Mouse (Mus musculus): ENCODE measurements around the gene Tnk2. TPM values are rescaled to one million over a fixed set of nuclear protein-coding genes. Genes with fewer than 3 reads are reported as not detected.

Gene Tnk2
- polyA plus RNA-seq, 1 experiment from 2014 or later = 11.9 TPM

- no peak for ATAC-seq (ENCODE audit: low FRiP score, low read depth)
- Histone ChIP-seq H3K36me3 (peaks cover 61% of the 10 kb centered on the region), H3K27me3 (no peaks in the 10 kb centered on the region), H3K27ac (replicated peaks) (no peak overlapping the region), H3K4me3 (no peak overlapping the region), H3K9ac (replicated peaks) (no peak overlapping the region), H3K4me2 (replicated peaks) (no peak overlapping the region), H3K9me3 (no peaks in the 10 kb centered on the region), H3K4me1 (peaks cover 15% of the 10 kb centered on the region)
- 88% methylated on average over 13 of the region's 13 CpGs for WGBS
Observed at GRCm38 (mm10) chr16:32671206-32671887, 27.7 kb downstream of the Tnk2 start.

DNA sequence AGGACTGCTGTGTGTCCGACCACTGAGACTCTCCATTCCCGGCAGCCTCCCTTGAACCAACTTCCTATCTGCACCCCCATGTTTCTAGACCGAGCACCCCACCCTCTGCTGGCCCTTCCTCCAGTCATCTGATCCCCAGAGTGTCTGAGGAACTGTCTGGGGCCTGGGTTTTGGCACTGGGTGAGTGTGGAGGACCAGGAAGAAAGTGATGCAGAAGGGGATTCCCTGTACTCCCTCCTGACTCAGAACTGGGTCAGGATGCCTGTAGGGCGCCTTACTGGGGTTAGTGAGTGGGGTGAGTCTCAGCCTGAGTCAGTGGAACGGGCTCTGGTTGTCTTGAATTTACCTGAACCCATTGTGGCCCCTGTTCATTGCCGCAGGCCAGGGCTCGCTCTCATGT is 28.6 kb downstream of the Tnk2 start:
- no peak for ATAC-seq (ENCODE audit: low FRiP score, low read depth)

GRCm38 (mm10) chr16:32672861-32673560 is 29.3 kb downstream of the Tnk2 start:
- 0 out of 2 replicates have a peak, but pooled peaks cover 3% of the 10 kb centered on the region for H3K4me1 ChIP-seq
- no peak for ATAC-seq (ENCODE audit: low FRiP score, low read depth)
- no peak overlapping the region for H3K9ac ChIP-seq (replicated peaks)
- H3K4me2 ChIP-seq (replicated peaks) = no peak overlapping the region
- H3K36me3 ChIP-seq = peaks cover 77% of the 10 kb centered on the region
- no peak overlapping the region for H3K27ac ChIP-seq (replicated peaks)
- no peaks in the 10 kb centered on the region for H3K27me3 ChIP-seq
- H3K9me3 ChIP-seq = no peaks in the 10 kb centered on the region
- 88% methylated on average over 13 of the region's 13 CpGs for WGBS
- no peak overlapping the region for H3K4me3 ChIP-seq

More for the DNA sequence above, 28.6 kb downstream of the Tnk2 start:
- Histone ChIP-seq H3K4me2 (replicated peaks) (no peak overlapping the region), H3K9ac (replicated peaks) (no peak overlapping the region), H3K9me3 (no peaks in the 10 kb centered on the region), H3K4me3 (no peak overlapping the region), H3K4me1 (peaks cover 10% of the 10 kb centered on the region; the same call in 1 of the 2 replicates), H3K27ac (replicated peaks) (no peak overlapping the region), H3K36me3 (peaks cover 70% of the 10 kb centered on the region), H3K27me3 (no peaks in the 10 kb centered on the region)
- 92% methylated on average over 7 of the region's 7 CpGs for WGBS

DNA sequence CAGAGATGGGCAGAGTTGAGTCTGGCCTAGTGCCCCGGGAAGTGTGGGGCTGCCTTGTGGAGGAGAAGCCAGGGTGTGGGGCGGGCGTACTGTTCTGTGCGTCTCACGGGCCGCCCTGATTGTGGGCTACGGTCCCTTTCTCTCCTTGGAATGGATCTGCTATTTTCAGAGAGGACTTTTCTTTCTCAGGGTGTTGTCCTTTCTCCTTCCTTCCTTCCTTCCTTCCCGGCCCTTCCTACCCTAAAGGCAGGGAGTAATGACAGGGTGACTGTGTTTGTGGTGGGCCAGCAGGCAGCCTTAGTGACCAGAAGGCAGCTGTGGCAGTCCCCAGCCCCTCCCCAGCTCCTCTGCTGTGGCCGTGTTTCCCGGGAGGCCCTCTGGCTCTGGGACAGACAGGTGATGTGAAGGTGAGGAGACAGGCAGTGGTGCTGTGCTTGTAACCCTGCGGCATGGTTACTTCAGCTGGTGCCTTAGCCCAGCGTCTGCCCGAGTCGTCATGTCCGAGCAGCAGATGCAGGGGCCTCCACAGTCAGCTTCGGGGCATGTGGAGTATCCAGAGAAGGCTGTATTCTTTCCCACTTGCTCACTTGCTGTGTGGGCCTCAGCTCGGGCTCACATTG is 30.6 kb downstream of the Tnk2 start:
- ATAC-seq (ENCODE audit: low FRiP score, low read depth) = no peak

GRCm38 (mm10) chr16:32677040-32677700 is 33.5 kb downstream of the Tnk2 start:
- no peaks in the 10 kb centered on the region for H3K9me3 ChIP-seq
- no peak overlapping the region for H3K27ac ChIP-seq (replicated peaks)
- no peaks in the 10 kb centered on the region for H3K4me1 ChIP-seq
- no peak overlapping the region for H3K4me2 ChIP-seq (replicated peaks)
- no peak overlapping the region for H3K9ac ChIP-seq (replicated peaks)
- H3K27me3 ChIP-seq = no peaks in the 10 kb centered on the region
- ATAC-seq (ENCODE audit: low FRiP score, low read depth) = no peak
- 75% methylated on average over 10 of the region's 10 CpGs for WGBS
- H3K36me3 ChIP-seq = peaks cover 89% of the 10 kb centered on the region
- H3K4me3 ChIP-seq = no peak overlapping the region

More for the DNA sequence above, 30.6 kb downstream of the Tnk2 start:
- H3K9me3 ChIP-seq = no peaks in the 10 kb centered on the region
- H3K27me3 ChIP-seq = no peaks in the 10 kb centered on the region
- H3K9ac ChIP-seq (replicated peaks) = no peak overlapping the region
- peaks cover 89% of the 10 kb centered on the region for H3K36me3 ChIP-seq
- H3K4me3 ChIP-seq = no peak overlapping the region
- no peak overlapping the region for H3K27ac ChIP-seq (replicated peaks)
- no peaks in the 10 kb centered on the region for H3K4me1 ChIP-seq
- WGBS = 93% methylated on average over 17 of the region's 17 CpGs
- no peak overlapping the region for H3K4me2 ChIP-seq (replicated peaks)

DNA sequence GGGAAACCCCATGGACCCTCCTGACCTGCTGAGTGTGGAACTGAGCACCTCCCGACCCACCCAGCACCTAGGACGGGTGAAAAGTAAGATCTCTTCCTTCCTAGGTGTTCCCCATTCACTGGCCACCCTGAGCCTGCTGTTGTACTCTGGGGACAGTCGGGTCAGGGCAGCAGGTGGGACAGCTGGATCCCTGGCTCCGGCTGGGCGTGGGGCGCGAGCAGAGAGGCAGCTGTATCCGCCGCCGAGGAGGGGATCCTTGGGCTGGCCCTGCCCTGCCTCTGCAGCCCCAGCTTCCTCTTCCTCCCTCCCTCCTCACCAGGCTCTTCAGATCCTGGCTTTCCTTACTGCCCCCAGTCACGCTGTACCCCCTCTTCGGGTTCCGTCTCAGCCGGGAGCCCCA is 34.2 kb downstream of the Tnk2 start:
- H3K27ac ChIP-seq (replicated peaks) = no peak overlapping the region
- H3K36me3 ChIP-seq = peaks cover 86% of the 10 kb centered on the region
- WGBS = 75% methylated on average over 14 of the region's 14 CpGs
- no peak overlapping the region for H3K4me3 ChIP-seq
- H3K4me2 ChIP-seq (replicated peaks) = no peak overlapping the region
- no peak overlapping the region for H3K9ac ChIP-seq (replicated peaks)
- no peak for ATAC-seq (ENCODE audit: low FRiP score, low read depth)
- no peaks in the 10 kb centered on the region for H3K9me3 ChIP-seq
- H3K27me3 ChIP-seq = no peaks in the 10 kb centered on the region
- no peaks in the 10 kb centered on the region for H3K4me1 ChIP-seq

GRCm38 (mm10) chr16:32678812-32679211 is 35.1 kb downstream of the Tnk2 start:
- WGBS = 85% methylated on average over 14 of the region's 14 CpGs

GRCm38 (mm10) chr16:32679976-32680375 is 36.3 kb downstream of the Tnk2 start:
- Histone ChIP-seq H3K4me2 (replicated peaks) (no peak overlapping the region), H3K9ac (replicated peaks) (no peak overlapping the region), H3K4me1 (no peaks in the 10 kb centered on the region), H3K27me3 (no peaks in the 10 kb centered on the region), H3K27ac (replicated peaks) (no peak overlapping the region), H3K36me3 (peaks cover 70% of the 10 kb centered on the region), H3K9me3 (no peaks in the 10 kb centered on the region), H3K4me3 (no peak overlapping the region)
- 93% methylated on average over 16 of the region's 16 CpGs for WGBS
- no peak for ATAC-seq (ENCODE audit: low FRiP score, low read depth)

More at GRCm38 (mm10) chr16:32678812-32679211, 35.1 kb downstream of the Tnk2 start:
- Histone ChIP-seq H3K9ac (replicated peaks) (no peak overlapping the region), H3K27me3 (no peaks in the 10 kb centered on the region), H3K36me3 (peaks cover 78% of the 10 kb centered on the region), H3K4me3 (no peak overlapping the region), H3K27ac (replicated peaks) (no peak overlapping the region), H3K4me1 (no peaks in the 10 kb centered on the region), H3K9me3 (no peaks in the 10 kb centered on the region), H3K4me2 (replicated peaks) (no peak overlapping the region)
- ATAC-seq (ENCODE audit: low FRiP score, low read depth) = no peak

DNA sequence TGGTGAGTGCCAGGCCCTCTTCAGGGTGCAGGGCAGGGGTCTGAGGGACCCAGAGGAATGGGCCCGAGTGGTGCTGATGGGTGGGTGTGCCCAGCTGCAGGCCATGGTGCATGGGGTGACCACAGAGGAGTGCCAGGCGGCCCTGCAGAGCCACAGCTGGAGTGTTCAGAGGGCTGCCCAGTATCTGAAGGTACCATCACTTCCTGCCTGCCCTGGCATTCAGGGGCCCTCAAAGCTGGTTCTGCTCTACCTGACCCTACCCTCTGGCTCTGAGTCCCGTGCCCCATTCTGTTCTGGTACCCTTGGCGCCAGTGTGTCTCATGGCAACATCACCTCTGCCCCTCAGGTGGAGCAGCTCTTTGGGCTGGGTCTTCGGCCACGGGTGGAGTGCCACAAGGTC is 37.1 kb downstream of the Tnk2 start:
- peaks cover 61% of the 10 kb centered on the region for H3K36me3 ChIP-seq
- H3K9me3 ChIP-seq = no peaks in the 10 kb centered on the region
- WGBS = 90% methylated on average over 6 of the region's 6 CpGs
- no peak overlapping the region for H3K9ac ChIP-seq (replicated peaks)
- no peak overlapping the region for H3K4me3 ChIP-seq
- no peak overlapping the region for H3K27ac ChIP-seq (replicated peaks)
- no peaks in the 10 kb centered on the region for H3K4me1 ChIP-seq
- no peak for ATAC-seq (ENCODE audit: low FRiP score, low read depth)
- H3K27me3 ChIP-seq = no peaks in the 10 kb centered on the region
- no peak overlapping the region for H3K4me2 ChIP-seq (replicated peaks)

GRCm38 (mm10) chr16:32682194-32682593 is 38.5 kb downstream of the Tnk2 start:
- H3K36me3 ChIP-seq = peaks cover 48% of the 10 kb centered on the region
- H3K4me2 ChIP-seq (replicated peaks) = no peak overlapping the region
- H3K27me3 ChIP-seq = no peaks in the 10 kb centered on the region
- H3K27ac ChIP-seq (replicated peaks) = no peak overlapping the region
- ATAC-seq (ENCODE audit: low FRiP score, low read depth) = no peak
- no peak overlapping the region for H3K4me3 ChIP-seq
- H3K4me1 ChIP-seq = no peaks in the 10 kb centered on the region
- WGBS = 43% methylated on average over 5 of the region's 5 CpGs
- H3K9me3 ChIP-seq = no peaks in the 10 kb centered on the region
- no peak overlapping the region for H3K9ac ChIP-seq (replicated peaks)

GRCm38 (mm10) chr16:32682841-32683240 is 39.2 kb downstream of the Tnk2 start:
- Histone ChIP-seq H3K9ac (replicated peaks) (no peak overlapping the region), H3K36me3 (peaks cover 41% of the 10 kb centered on the region), H3K4me1 (no peaks in the 10 kb centered on the region), H3K27ac (replicated peaks) (no peak overlapping the region), H3K4me3 (no peak overlapping the region), H3K4me2 (replicated peaks) (no peak overlapping the region), H3K27me3 (no peaks in the 10 kb centered on the region), H3K9me3 (no peaks in the 10 kb centered on the region)
- 82% methylated on average over 4 of the region's 4 CpGs for WGBS
- no peak for ATAC-seq (ENCODE audit: low FRiP score, low read depth)

GRCm38 (mm10) chr16:32683343-32683742 is 39.7 kb downstream of the Tnk2 start:
- Histone ChIP-seq H3K9ac (replicated peaks) (no peak overlapping the region), H3K4me2 (replicated peaks) (no peak overlapping the region), H3K27me3 (no peaks in the 10 kb centered on the region), H3K9me3 (no peaks in the 10 kb centered on the region), H3K4me3 (no peak overlapping the region), H3K4me1 (no peaks in the 10 kb centered on the region), H3K27ac (replicated peaks) (no peak overlapping the region), H3K36me3 (peaks cover 36% of the 10 kb centered on the region)
- no peak for ATAC-seq (ENCODE audit: low FRiP score, low read depth)
- 69% methylated on average over 5 of the region's 5 CpGs for WGBS
